Mouse (Mus musculus) T-cell, adult 66 days (primary cell): Measurements from ENCODE around the gene Emc1. TPM values are rescaled to one million over a fixed set of nuclear protein-coding genes. Genes with fewer than 3 reads are reported as not detected.

Source experiments
- total RNA-seq, 2 experiments: library from RNA; stranded (reverse); gene quantifications; 3 replicates in 1 of 2; 4 replicates in 1 of 2; pipeline ENCODE4 v1.2.4; 2023

The Emc1 gene
- total RNA-seq, result 10 to 100 TPM; 36.0 to 47.7 TPM

GRCm38 (mm10) chr4:139351931-139352711, at the start of gene Emc1, which contains the start of the genes Mrto4 and Ubr4:
Gene Emc1, plus strand, starts transcription at chr4:139352587.
Gene Mrto4, minus strand, starts transcription at chr4:139352576.
Gene Ubr4, plus strand, starts transcription at chr4:139352609.

GRCm38 (mm10) chr4:139310171-139310898, 42.1 kb upstream of the Emc1 start, which contains the start of the genes Pqlc2 and Akr7a5:
Gene Pqlc2, minus strand, starts transcription at chr4:139310708.
Gene Akr7a5, plus strand, starts transcription at chr4:139310744.

Other genes starting within 250 kb of the Emc1 start
- gene Minos1, start 221.5 kb upstream of the Emc1 start, total RNA-seq, result 100 to 1,000 TPM; 103 to 114 TPM
- gene Capzb, start 159.7 kb upstream of the Emc1 start, total RNA-seq, result 100 to 1,000 TPM; 402 to 430 TPM
- 1 to 10 TPM; 5.9 to 6.7 TPM for gene Pqlc2, start 41.9 kb upstream of the Emc1 start, total RNA-seq
- 10 to 100 TPM; 11.7 to 12.8 TPM for gene Akr7a5, start 41.8 kb upstream of the Emc1 start, total RNA-seq
- gene Mrto4, start within 50 bp of the Emc1 start, total RNA-seq, result 100 to 1,000 TPM; 108 to 111 TPM
- gene Ubr4, start within 50 bp of the Emc1 start, total RNA-seq, result 100 to 1,000 TPM; 232 to 254 TPM
- gene Iffo2, start 178.0 kb downstream of the Emc1 start, total RNA-seq, result 10 to 100 TPM; 17.6 to 18.3 TPM